Mouse (Mus musculus): ENCODE data around the gene Cspg5. TPM values are rescaled to one million over a fixed set of nuclear protein-coding genes. Genes with fewer than 3 reads are reported as not detected.
A peak's percentile ranks its signal among the peaks of the same experiment; 100 is the strongest.

Cspg5 gene
- polyA plus RNA-seq, 1 experiment from 2014 or later: 2.9 TPM

GRCm38 (mm10) chr9:110294786-110295185 is 51.2 kb downstream of the Cspg5 start:
- 54% methylated on average over 3 of the region's 3 CpGs for WGBS
- Histone ChIP-seq H3K4me2 (no peak overlapping the region), H3K27me3 (no peaks in the 10 kb centered on the region), H3K9me3 (replicated peaks) (no peaks in the 10 kb centered on the region), H3K4me1 (no peaks in the 10 kb centered on the region), H3K9ac (no peak overlapping the region), H3K27ac (no peak overlapping the region), H3K4me3 (replicated peaks) (no peak overlapping the region), H3K36me3 (no peaks in the 10 kb centered on the region)
- no peak for ATAC-seq (replicated peaks; ENCODE audit: low FRiP score)

- no peaks in the 10 kb centered on the region for H3K4me1 ChIP-seq
- no peak overlapping the region for H3K4me2 ChIP-seq
- H3K9me3 ChIP-seq (replicated peaks): no peaks in the 10 kb centered on the region
- ATAC-seq (replicated peaks; ENCODE audit: low FRiP score): peak; percentile 62; the same call in 1 of the 2 replicates
- no peaks in the 10 kb centered on the region for H3K27me3 ChIP-seq
- no peaks in the 10 kb centered on the region for H3K36me3 ChIP-seq
- no peak overlapping the region for H3K27ac ChIP-seq
- H3K4me3 ChIP-seq (replicated peaks): no peak overlapping the region
- H3K9ac ChIP-seq: no peak overlapping the region
- WGBS: 10% methylated on average over 5 of the region's 5 CpGs
These were observed 53.5 kb downstream of the Cspg5 start for GRCm38 (mm10) chr9:110296867-110297627.

DNA sequence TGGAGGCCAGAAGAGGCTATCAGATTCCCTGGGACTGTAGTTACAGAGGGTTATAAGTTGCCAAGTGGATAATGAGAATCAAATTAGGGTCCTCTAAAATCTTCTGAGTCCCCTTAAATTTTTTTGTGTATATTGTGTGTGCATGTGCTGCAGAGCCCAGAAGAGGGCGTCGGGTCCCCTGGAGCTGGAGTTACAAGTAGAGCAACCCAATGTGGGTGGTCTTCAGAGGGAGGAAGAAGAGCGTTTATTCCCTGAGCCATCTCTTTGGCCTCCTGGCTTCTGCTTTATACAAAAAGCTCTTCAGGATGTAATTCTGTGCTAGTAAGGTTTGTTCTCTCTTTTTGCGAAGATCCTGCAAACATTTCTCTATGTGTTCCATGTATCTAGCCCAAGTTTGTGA is 60.9 kb downstream of the Cspg5 start:
- ATAC-seq (replicated peaks; ENCODE audit: low FRiP score): peak; percentile 34; the same call in 1 of the 2 replicates
- Histone ChIP-seq H3K27ac (peak overlapping the region; percentile 96), H3K9me3 (replicated peaks) (no peaks in the 10 kb centered on the region), H3K4me2 (peak overlapping the region; percentile 82), H3K27me3 (no peaks in the 10 kb centered on the region), H3K9ac (peak overlapping the region; percentile 62), H3K4me3 (replicated peaks) (peak overlapping the region; percentile 65), H3K4me1 (peaks cover 13% of the 10 kb centered on the region), H3K36me3 (no peaks in the 10 kb centered on the region)
- WGBS: 2% methylated on average over 4 of the region's 4 CpGs

- under 1% methylated on average over 46 of the region's 46 CpGs for WGBS
These were observed 61.5 kb downstream of the Cspg5 start, which contains the start of gene Elp6 for GRCm38 (mm10) chr9:110304969-110305651. TSS of gene Elp6 (plus strand) at chr9:110305173.

GRCm38 (mm10) chr9:110306371-110306770 is 62.8 kb downstream of the Cspg5 start:
- H3K4me2 ChIP-seq: peak overlapping the region; percentile 82
- WGBS: 91% methylated on average over 5 of the region's 5 CpGs
- H3K9ac ChIP-seq: no peak overlapping the region

More at GRCm38 (mm10) chr9:110304969-110305651, 61.5 kb downstream of the Cspg5 start, which contains the start of gene Elp6:
- peak within 1 kb of the TSS; percentile 62 for H3K9ac ChIP-seq
- H3K27me3 ChIP-seq: no peaks in the 10 kb centered on the region
- H3K27ac ChIP-seq: peak within 1 kb of the TSS; percentile 96
- H3K4me2 ChIP-seq: peak within 1 kb of the TSS; percentile 82
- ATAC-seq (replicated peaks; ENCODE audit: low FRiP score): peak; percentile 99
- no peaks in the 10 kb centered on the region for H3K9me3 ChIP-seq (replicated peaks)
- H3K4me3 ChIP-seq (replicated peaks): peak within 1 kb of the TSS; percentile 65
- H3K4me1 ChIP-seq: peaks cover 13% of the 10 kb centered on the region
- H3K36me3 ChIP-seq: peaks cover 5% of the 10 kb centered on the region

More at GRCm38 (mm10) chr9:110306371-110306770, 62.8 kb downstream of the Cspg5 start:
- H3K9me3 ChIP-seq (replicated peaks): no peaks in the 10 kb centered on the region
- peak overlapping the region; percentile 65; the same call in 1 of the 2 replicates for H3K4me3 ChIP-seq (replicated peaks)
- peaks cover 13% of the 10 kb centered on the region for H3K4me1 ChIP-seq
- H3K36me3 ChIP-seq: peaks cover 16% of the 10 kb centered on the region
- no peak overlapping the region for H3K27ac ChIP-seq
- ATAC-seq (replicated peaks; ENCODE audit: low FRiP score): no peak
- no peaks in the 10 kb centered on the region for H3K27me3 ChIP-seq

Small RNA genes lying within 50 kb of the gene (microRNA-seq; reads per million reads assigned to microRNA genes)
- 16.9 reads per million, percentile 36 among the genes with 10 or more reads in this experiment for gene Mir6236

Other genes with a start within 250 kb of the Cspg5 start
- 137 and 138 TPM in 2 replicates for gene Smarcc1, start 126.1 kb upstream of the Cspg5 start, polyA plus RNA-seq (2015; fragmentation: Nextera tagmentation; extraction: Ambion mirVana)
- 136 and 138 TPM in 2 replicates for gene Dhx30, start 126.0 kb upstream of the Cspg5 start, polyA plus RNA-seq (2015; fragmentation: Nextera tagmentation; extraction: Ambion mirVana)
- gene Elp6, start 61.4 kb downstream of the Cspg5 start, polyA plus RNA-seq (2015; fragmentation: Nextera tagmentation; extraction: Ambion mirVana): 28.8 and 29.9 TPM in 2 replicates
- 37.9 and 38.8 TPM in 2 replicates for gene Scap, start 89.5 kb downstream of the Cspg5 start, polyA plus RNA-seq (2015; fragmentation: Nextera tagmentation; extraction: Ambion mirVana)
- 16.9 and 17.5 TPM in 2 replicates for gene Ptpn23, start 164.4 kb downstream of the Cspg5 start, polyA plus RNA-seq (2015; fragmentation: Nextera tagmentation; extraction: Ambion mirVana)
- gene Ngp, start 176.0 kb downstream of the Cspg5 start, polyA plus RNA-seq (2015; fragmentation: Nextera tagmentation; extraction: Ambion mirVana): 5.4 and 6.8 TPM in 2 replicates
- gene Klhl18, start 232.9 kb downstream of the Cspg5 start, polyA plus RNA-seq (2015; fragmentation: Nextera tagmentation; extraction: Ambion mirVana): 8.9 and 10.5 TPM in 2 replicates
- 0.82 and 1.5 TPM in 2 replicates for gene Kif9, start 233.2 kb downstream of the Cspg5 start, polyA plus RNA-seq (2015; fragmentation: Nextera tagmentation; extraction: Ambion mirVana)